Mouse (Mus musculus): ENCODE data around the gene Dixdc1.

The Dixdc1 gene

GRCm38 (mm10) chr9:50700921-50701691 is 38.2 kb downstream of the Dixdc1 start:
- DNase-seq (ENCODE audit: low read depth, low spot score): no peak

- no peak for DNase-seq (ENCODE audit: low read depth, low spot score)
Observed at GRCm38 (mm10) chr9:50698418-50699409, 40.6 kb downstream of the Dixdc1 start.

GRCm38 (mm10) chr9:50697706-50698041 is 41.6 kb downstream of the Dixdc1 start:
- DNase-seq (ENCODE audit: low read depth, low spot score): no peak

GRCm38 (mm10) chr9:50696851-50697705 is 42.2 kb downstream of the Dixdc1 start:
- DNase-seq (ENCODE audit: low read depth, low spot score): no peak

- no peak for DNase-seq (ENCODE audit: low read depth, low spot score)
Observed at GRCm38 (mm10) chr9:50695153-50695552, 44.2 kb downstream of the Dixdc1 start.

- no peak for DNase-seq (ENCODE audit: low read depth, low spot score)
Observed at GRCm38 (mm10) chr9:50693631-50694030, 45.7 kb downstream of the Dixdc1 start.

- DNase-seq (ENCODE audit: low read depth, low spot score): no peak
Observed at GRCm38 (mm10) chr9:50692626-50693580, 46.4 kb downstream of the Dixdc1 start.

GRCm38 (mm10) chr9:50686866-50687652 is 52.3 kb downstream of the Dixdc1 start:
- no peak for DNase-seq (ENCODE audit: low read depth, low spot score)

GRCm38 (mm10) chr9:50681727-50682126 is 57.6 kb downstream of the Dixdc1 start:
- no peak for DNase-seq (ENCODE audit: low read depth, low spot score)

GRCm38 (mm10) chr9:50679406-50679805 is 59.9 kb downstream of the Dixdc1 start:
- DNase-seq (ENCODE audit: low read depth, low spot score): no peak

- DNase-seq (ENCODE audit: low read depth, low spot score): no peak
Observed at GRCm38 (mm10) chr9:50674771-50675170, 64.5 kb downstream of the Dixdc1 start.

GRCm38 (mm10) chr9:50670690-50671089 is 68.6 kb downstream of the Dixdc1 start:
- no peak for DNase-seq (ENCODE audit: low read depth, low spot score)

- DNase-seq (ENCODE audit: low read depth, low spot score): no peak
Observed at GRCm38 (mm10) chr9:50667579-50668498, 71.5 kb downstream of the Dixdc1 start.

GRCm38 (mm10) chr9:50666442-50666841 is 72.9 kb downstream of the Dixdc1 start:
- no peak for DNase-seq (ENCODE audit: low read depth, low spot score)

- DNase-seq (ENCODE audit: low read depth, low spot score): no peak
Observed at GRCm38 (mm10) chr9:50664826-50665225, 74.5 kb downstream of the Dixdc1 start.

GRCm38 (mm10) chr9:50660431-50660830 is 78.9 kb downstream of the Dixdc1 start:
- no peak for DNase-seq (ENCODE audit: low read depth, low spot score)

- DNase-seq (ENCODE audit: low read depth, low spot score): peak; percentile 61
Observed at GRCm38 (mm10) chr9:50659392-50660217, 79.7 kb downstream of the Dixdc1 start, which contains the start of gene Dlat. Dlat (minus strand) TSS chr9:50659780.

Measured in c-Kit-negative CD71-positive TER-119-positive erythroid progenitor cells, embryonic 14.5 days (primary cell).